Mouse (Mus musculus) small intestine, adult 2 months (tissue): ENCODE results near the gene Kcne3.

ENCODE experiments used
- CTCF ChIP-seq: fragments of 200-500 bp; IDR thresholded peaks from 2 replicates; pipeline ENCODE4 v1.5.1; 2012; ENCODE audit warnings: low read depth, mild to moderate bottlenecking, control low read depth, inconsistent platforms, low read length, moderate library complexity, mixed read lengths; ENCODE audit not compliant: insufficient replicate concordance, insufficient read length; ENCODE audit errors: extremely low read depth
- POLR2A ChIP-seq: fragments of 200-500 bp; IDR thresholded peaks from 2 replicates; pipeline ENCODE4 v1.6.1; 2012; ENCODE audit warnings: low read depth, mild to moderate bottlenecking, control low read depth, inconsistent platforms, low read length, moderate library complexity

GRCm38 (mm10) chr7:100214310-100214709, 38.0 kb downstream of the Kcne3 start:
- TF ChIP-seq CTCF (no peak), POLR2A (no peak)
